Mouse (Mus musculus) hematopoietic multipotent progenitor cell, adult 10-12 weeks (in vitro differentiated cells): ENCODE results near the gene Hectd1. TPM values are rescaled to one million over a fixed set of nuclear protein-coding genes. Genes with fewer than 3 reads are reported as not detected.

Experiments used
- polyA plus RNA-seq: library from polyadenylated mRNA; stranded (reverse); fragments of >175 nt; gene quantifications from 2 replicates; pipeline ENCODE4 v1.2.3, GENCODE M21; 2012; ENCODE audit warnings: low replicate concordance

The Hectd1 gene
- polyA plus RNA-seq: 8.9 and 10.8 TPM in 2 replicates

DNA sequence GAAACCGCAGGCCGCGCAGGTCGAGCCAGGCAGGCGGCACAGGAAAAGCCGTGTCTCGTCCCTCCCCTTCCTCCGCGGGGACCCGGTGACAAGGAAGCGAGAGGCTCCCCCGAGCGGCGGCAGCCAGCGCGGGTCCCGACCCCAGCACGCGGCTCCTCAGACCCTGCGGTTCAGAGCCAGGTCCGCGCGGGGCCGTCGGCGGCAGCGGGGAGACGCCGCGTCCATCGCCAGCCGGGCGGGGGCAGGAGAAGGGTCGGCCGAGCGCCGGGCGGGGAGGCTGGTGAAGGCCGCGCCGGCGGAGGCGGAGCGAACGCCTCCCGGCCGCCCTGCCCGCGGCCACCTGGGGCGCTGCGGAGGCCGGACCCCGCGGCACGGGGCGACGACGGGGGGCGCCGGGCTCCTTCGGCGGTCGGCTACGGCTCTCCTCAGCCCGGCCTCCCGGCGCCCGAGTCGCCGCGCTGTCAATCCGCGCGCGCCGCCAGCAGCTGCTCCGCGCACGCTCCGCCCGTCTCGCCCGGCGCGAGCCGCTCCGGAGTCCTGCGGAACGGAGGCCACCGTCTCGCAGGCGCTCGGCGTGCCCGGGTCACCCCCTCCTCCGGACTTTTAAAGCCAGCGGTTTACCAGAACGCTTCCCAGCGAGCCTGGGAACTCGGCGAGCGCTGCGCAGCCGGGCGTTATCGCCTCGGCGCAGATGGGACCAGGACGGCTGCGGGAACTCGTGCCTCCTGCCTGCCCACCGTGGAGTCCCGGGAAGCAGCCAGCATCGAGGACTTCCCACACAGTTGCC lies at the start of gene Hectd1:
Hectd1 (minus strand) TSS at position 247 of the 787 bp plus-strand sequence.

Other genes starting within 250 kb of the Hectd1 start
- 0.77 and 4.0 TPM in 2 replicates for gene Coch, start 236.2 kb downstream of the Hectd1 start, polyA plus RNA-seq
- gene Ap4s1, start 138.5 kb downstream of the Hectd1 start, polyA plus RNA-seq: 28.4 and 38.3 TPM in 2 replicates
- gene Strn3, start 137.6 kb downstream of the Hectd1 start, polyA plus RNA-seq: 11.0 and 22.0 TPM in 2 replicates
- gene Heatr5a, start 141.8 kb upstream of the Hectd1 start, polyA plus RNA-seq: 0.75 and 3.5 TPM in 2 replicates
- gene Dtd2, start 177.0 kb upstream of the Hectd1 start, polyA plus RNA-seq: 1.2 and 3.3 TPM in 2 replicates
- gene Gpr33, start 198.5 kb upstream of the Hectd1 start, polyA plus RNA-seq: not detected in 2 replicates